Mouse (Mus musculus) layer of hippocampus, adult 9-10 months (tissue): ENCODE results near the gene Nck2.
"Not testable (repeated sequence)": the region's sequence is repeated elsewhere in the genome, so short reads cannot be mapped to it uniquely, and the experiment has no call there.

Experiments
- DNase-seq: peaks from one replicate; pipeline ENCODE4 v3.0.0; 2022; ENCODE audit warnings: low spot score

Gene Nck2

DNA sequence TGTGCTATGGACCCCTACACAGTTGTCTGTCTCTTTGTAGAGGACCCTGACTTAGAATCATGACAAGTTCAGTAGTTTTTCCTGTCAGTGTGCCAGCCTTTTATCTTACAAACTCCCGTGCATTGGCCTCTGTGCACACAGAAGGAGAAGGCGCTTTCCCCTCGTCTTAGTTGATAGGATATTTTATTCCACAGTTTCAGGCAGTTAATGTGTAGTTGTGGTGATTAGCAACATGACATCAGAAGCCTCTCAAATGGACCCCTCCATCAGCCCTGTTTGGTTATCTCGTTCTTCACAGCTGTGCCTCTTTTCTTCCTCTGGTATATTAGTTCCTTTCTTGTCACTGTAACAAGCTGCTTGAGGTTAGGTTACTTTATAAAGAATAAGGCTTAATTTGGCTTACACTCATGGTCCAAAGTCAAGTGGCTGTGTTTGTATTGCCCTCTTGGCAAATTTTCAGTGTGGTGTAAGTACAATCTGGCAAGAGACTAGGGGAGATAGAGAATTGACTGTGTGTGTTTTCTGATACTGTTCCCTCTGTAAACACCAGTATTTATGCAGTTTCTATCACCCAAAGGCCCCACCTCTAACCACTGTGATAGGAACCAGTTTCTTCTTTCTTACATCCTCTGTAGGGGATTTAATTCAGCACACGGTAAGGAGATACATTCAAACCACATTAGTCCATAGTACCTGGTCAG lies 89.8 kb downstream of the Nck2 start:
- DNase-seq = no peak

- no peak for DNase-seq
Observed at GRCm38 (mm10) chr1:43535519-43536000, 91.2 kb downstream of the Nck2 start.

DNA sequence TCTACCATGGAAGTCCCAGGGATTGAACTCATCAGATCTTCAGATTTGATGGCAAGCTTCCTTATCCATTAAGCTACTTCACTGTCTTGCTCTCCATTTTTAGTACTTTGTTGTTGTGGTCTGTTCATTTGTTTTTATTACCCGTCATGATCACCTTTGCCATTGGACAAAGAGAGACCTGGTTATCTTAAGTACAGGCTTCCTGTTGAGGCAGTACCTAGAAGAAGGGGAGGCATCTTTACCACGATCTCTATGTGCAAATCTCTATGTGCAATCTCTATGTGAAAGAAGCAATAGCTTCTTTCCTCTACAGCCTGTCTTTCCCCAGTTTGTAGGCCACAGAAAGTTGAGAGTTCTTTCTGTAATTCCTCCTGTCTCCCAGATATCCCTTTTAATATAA lies 91.9 kb downstream of the Nck2 start:
- no peak for DNase-seq

DNA sequence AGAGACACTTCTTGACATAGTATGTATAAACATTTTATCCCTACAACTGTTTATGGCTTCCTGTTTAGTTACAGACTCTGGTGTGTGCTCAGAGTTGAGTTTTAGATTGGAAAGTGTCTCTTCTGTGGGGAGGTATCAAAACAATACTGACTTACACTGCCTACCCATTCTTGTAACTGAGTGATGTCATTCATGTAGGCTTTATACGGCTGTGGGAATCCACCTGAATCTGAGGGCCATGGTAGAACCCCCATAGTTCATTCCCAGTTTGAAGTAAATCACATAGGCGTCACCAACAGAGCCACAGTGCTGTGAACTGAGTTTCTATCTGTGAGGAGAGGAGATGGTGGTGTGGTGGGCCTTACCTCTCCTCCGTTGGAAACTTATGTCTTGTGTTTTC lies 92.6 kb downstream of the Nck2 start:
- no peak for DNase-seq

GRCm38 (mm10) chr1:43537496-43537895 lies 93.1 kb downstream of the Nck2 start:
- DNase-seq = no peak

GRCm38 (mm10) chr1:43538716-43539115 lies 94.3 kb downstream of the Nck2 start:
- no peak for DNase-seq

DNA sequence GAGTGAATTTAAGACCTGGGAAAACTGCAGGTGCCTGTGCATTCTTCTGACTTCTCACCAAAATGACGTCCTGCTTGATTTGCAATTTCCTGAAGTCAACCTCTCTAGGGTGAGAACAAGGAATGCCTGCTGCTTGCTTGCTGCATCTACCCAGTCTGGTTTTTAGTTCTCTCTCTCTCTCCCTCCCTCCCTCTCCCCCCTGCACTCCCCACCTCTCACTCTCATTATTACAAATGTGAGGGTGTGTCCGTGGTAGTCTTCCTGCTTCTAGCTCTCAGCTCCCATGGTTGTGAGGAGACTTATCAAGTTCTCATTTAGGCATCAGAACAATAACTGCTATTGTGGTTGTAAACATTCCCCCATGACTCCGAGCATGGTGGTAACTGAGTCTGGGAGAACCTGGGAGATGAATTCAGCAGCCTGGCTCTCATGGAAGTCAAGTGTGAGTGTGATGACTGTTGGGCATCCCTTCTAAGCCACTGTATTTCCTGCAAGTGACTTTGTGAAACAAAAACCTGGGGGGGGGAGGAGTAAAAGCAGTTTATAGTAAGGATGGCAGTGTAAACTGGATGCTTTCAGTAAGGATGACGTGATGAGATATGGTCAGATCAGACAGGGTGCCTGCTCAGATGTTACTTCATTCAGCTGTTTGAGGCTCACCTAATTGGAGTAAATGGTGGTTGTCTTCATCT lies 95.5 kb downstream of the Nck2 start:
- DNase-seq = no peak

GRCm38 (mm10) chr1:43542339-43542738 lies 98.0 kb downstream of the Nck2 start:
- no peak for DNase-seq

GRCm38 (mm10) chr1:43547644-43548043 lies 103.3 kb downstream of the Nck2 start:
- DNase-seq = no peak

- DNase-seq = no peak
Observed at GRCm38 (mm10) chr1:43548749-43549148, 104.4 kb downstream of the Nck2 start.

DNA sequence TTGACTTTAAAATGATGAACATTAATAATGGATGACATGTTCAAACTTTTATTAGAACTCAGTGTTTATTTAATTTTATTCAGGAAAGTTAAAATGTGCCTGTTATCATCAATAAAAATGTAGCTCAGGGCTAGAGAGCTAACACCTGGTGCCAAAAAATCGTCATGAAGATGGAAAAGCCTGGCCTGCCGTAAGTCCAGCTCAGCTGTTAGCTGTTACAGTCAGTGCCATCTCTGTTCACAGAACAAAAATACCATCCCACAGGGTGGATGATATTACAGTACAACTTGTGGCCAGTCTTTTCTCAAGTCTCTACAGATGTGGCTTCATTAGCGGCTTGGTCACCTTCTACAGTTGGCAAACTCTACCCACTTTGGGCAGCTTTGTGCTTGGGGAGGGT lies 106.1 kb downstream of the Nck2 start:
- no peak for DNase-seq

DNA sequence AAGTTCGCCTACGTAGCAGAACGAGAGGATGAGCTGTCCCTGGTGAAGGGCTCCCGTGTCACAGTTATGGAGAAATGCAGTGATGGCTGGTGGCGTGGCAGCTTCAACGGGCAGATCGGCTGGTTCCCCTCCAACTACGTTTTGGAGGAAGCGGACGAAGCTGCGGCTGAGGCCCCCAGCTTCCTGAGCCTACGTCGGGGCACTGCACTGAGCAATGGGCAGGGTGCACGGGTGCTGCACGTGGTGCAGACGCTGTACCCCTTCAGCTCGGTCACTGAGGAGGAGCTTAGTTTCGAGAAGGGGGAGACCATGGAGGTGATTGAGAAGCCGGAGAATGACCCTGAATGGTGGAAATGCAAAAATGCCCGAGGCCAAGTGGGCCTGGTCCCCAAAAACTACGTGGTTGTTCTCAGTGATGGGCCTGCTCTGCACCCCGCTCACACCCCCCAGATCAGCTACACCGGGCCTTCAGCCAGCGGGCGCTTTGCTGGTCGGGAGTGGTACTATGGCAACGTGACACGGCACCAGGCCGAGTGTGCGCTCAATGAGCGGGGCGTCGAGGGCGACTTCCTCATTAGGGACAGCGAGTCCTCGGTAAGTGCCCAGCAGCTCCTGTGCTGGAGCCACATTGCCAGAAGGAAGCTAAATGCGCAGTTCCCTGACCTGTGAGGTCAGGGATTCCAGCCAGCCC lies 109.8 kb downstream of the Nck2 start:
- DNase-seq = not testable (repeated sequence)

DNA sequence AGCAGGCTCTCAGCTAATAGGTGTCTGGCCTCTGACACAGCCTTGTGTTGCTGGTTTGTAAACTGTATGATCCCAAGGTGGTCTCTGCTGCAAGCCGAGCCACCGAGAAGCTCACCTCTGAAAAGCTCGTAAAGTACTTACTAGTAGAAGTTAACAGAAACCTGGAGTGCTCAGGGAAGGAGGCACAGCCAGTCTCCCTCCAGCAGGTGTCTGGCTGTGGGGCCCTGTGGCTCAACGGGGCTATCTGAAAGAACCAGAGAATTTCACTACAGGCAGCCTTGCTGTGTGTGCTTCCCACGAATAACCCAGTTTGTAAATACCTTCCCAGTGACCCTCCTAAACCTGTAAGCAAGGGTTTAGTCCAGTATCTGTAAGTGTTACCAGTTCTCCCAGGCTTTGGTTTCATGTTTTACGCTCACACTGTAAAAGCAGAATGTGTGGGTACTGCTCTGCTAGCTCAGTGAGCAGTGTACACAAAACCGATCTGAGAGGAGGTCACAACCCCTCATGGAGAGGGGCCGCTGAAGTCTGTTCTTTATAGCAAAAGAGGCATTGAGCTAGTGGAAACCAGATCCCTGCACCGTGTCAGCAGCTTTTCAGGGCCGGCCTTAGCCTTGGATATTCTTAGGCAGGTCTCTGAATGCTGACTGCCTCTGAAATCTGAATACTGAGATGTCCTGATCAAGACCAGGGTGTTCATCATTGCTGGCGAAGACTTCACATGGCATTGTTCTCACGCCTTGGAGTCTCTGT lies 111.0 kb downstream of the Nck2 start:
- DNase-seq = no peak

DNA sequence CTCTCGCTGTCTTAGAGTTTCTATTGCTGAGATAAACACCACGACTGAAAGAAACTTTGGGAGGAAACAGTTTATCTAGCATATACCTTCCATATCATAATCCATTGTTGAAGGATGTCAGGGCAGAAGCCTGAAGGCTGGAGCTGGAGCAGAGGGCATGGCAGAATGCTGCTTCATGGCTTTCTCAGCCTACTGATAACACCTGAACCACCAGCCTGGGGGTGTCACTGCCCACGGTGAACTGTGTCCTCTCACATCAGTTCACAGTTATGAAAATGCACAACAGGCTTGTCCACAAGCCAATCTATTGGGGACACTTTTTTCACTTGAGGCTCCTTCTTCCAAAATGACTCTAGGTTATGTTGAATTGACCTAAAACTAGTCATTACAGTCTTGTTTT lies 114.0 kb downstream of the Nck2 start:
- DNase-seq = no peak

DNA sequence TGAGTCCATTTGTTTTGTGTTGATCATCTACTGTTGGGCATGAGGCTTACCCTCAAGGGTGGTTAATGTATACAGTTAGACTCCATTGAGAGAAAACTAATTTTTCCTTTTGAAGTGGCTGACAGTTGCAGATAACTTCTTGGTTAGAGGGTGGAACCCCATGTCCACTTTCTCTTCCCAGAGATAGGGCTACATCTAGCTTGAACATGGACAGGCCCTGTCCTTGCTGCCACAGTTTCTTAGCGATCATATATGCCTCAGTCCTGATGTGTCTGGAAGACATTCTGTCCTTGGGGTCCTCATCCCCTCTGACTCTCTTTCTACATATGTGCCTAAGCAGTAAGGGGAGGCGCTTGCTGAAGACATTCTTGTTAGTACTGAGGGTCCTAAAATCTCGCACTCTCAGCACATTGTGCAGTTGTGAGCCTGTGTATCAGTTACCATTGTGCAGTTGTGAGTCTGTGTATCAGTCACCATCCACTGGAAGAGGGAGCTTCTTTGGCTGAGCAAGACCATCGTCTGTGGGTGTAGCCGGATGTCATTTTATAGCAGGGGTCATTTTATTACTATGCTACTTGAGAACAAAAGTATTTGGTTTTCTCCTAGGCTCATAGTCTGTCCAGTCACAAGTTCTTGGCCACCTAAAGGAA lies 114.8 kb downstream of the Nck2 start:
- no peak for DNase-seq

DNA sequence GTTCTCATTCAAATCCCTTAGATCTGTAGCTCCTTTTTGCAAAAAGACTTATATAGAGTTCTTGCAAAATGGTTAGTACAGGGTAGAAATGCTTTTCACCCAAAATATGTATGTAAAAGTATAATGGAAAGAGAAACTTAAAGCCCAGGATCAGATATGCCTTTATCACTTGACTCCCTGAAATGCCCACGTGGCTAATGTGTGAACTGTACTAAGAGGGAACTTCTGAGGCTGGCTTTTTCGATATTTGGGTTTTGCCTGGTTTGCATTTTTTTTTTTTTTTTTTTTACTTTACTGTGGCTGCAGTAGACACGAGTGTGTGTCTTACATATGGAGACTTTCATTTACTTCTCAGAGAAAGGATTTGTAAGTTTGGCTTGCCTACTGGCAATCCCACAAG lies 116.7 kb downstream of the Nck2 start:
- DNase-seq = no peak

DNA sequence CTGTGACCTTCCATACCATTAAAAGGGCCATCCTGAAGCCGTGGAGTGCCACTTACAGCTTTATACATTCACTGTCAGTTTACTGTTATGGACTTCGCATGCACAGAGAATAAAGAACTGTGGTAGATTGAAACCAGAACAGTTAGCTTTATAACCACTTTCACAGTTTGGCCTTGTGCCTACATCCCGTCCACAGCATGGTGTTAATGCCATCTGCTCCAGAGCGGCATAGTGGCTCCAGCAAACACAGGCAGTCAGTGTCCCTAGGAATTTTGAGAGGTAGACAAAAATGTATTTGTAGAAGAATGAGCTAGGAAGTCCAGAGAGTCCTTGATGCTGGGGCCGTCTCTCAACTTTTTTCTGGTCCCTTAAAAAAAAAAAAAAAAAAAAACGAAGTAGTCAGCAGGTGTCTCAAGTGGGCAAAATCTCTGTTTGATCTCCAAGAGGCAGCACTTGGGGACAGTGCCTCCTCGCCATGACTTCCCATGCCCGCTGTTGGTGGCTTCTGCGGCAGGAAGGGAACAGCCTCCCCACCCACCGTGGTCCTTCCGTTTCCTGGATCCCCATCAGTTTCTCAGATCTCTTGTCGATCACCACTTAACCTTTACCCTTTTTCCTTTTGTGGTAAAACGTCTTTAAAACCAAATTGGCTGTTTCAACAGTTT lies 117.8 kb downstream of the Nck2 start:
- no peak for DNase-seq

- DNase-seq = no peak
Observed at GRCm38 (mm10) chr1:43565260-43565659, 120.9 kb downstream of the Nck2 start.

DNA sequence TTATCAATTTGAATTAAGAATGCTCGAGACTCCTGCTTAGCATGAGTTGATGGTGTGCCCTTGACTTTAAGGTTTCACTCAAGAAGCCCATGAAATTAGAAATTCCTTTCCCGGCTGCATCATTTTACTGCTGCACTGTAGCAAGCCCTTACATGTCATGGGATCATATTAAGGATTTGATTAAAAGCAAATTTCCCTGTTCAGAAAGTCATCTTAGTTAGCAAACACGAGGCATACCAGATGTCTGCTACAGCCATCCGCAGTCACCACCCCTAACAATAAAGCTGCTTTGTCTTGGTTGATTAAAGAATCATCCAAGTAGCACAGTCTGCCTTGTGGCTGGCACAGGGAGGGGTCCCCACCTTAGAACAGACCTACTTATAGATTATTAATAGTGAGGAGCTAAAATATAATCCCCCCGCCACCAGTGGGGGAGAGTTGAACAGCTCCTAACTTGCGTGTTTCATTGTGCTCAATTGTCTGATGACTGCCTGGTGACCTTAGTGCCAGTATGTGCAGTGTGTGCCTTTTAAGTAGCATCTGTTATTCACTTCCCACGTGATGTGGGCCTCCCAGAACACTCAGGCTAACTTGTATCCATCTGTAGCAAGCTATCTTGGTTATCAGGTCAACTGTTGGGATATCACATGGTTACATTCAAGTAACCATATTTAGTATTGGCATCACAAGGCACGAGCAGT lies 122.4 kb downstream of the Nck2 start:
- no peak for DNase-seq

DNA sequence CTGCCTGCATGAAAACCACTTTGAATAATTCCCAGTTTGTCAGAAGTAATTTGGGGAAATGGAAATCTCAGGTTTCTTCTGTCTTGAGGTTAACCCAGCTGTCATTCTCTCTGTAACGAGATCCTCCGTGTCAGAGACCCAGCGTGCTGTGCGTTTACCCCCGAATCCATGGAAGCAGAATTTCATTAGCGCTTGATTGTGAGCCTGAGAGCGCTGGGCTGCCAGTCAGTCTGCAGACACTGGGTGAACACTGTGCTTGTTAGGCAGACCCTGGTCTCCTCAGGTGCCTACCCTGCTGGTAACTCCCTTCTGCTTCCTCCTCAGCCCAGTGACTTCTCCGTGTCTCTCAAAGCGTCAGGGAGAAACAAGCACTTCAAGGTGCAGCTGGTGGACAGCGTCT lies 124.4 kb downstream of the Nck2 start:
- DNase-seq = no peak

DNA sequence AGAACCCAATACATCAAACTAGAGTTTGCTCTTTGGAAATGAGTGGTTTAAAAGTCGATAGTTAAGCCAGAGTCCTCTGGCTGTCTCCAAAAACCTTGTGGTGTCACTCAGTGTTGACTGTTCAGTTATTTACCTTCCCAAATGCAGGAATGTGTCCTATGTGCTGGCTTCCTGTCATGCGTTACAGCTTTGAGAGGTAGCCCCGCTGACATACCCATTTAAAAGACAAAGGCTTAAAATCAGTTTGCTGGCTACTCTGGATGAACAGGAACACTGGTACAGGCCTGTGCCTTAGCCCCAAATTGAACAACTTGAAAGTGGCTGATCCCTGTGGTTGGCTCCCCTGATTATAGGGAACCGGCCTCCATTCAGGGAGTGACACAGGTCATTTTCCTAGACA lies 126.7 kb downstream of the Nck2 start:
- no peak for DNase-seq
